Mouse (Mus musculus) hindbrain, embryonic 11.5 days (tissue): Measurements from ENCODE around the gene Gm20388. TPM values are rescaled to one million over a fixed set of nuclear protein-coding genes. Genes with fewer than 3 reads are reported as not detected.
A peak's percentile ranks its signal among the peaks of the same experiment; 100 is the strongest.

ENCODE experiments used
- ATAC-seq: fragments of 200-750 bp; cut with Nextera tagmentation; 2 replicates; pipeline ENCODE4 v1.8.0; 2017; ENCODE audit warnings: mild to moderate bottlenecking, moderate TSS enrichment, moderate library complexity; ENCODE audit not compliant: low FRiP score
- DNase-seq: peaks from one replicate; pipeline ENCODE4 v3.0.0-alpha.2; 2015; ENCODE audit warnings: low spot score
- H3K27ac ChIP-seq: fragments of 300-500 bp; sonication (generic); 2 replicates; pipeline ENCODE4 v1.5.1; 2014; ENCODE audit warnings: mild to moderate bottlenecking, low read depth, low read length
- H3K27me3 ChIP-seq: fragments of 300-500 bp; sonication (generic); 2 replicates; pipeline ENCODE4 v1.6.1; 2014; ENCODE audit warnings: mild to moderate bottlenecking, low read length, moderate library complexity, mixed read lengths; ENCODE audit not compliant: control insufficient read depth, insufficient read depth
- H3K36me3 ChIP-seq: fragments of 300-500 bp; sonication (generic); 2 replicates; pipeline ENCODE4 v1.6.1; 2014; ENCODE audit warnings: mild to moderate bottlenecking, low read length, moderate library complexity, mixed read lengths; ENCODE audit not compliant: control insufficient read depth, insufficient read depth
- H3K4me1 ChIP-seq: fragments of 300-500 bp; sonication (generic); replicated peaks from 2 replicates; pipeline ENCODE4 v1.6.1; 2014; ENCODE audit warnings: low read length, mixed read lengths; ENCODE audit not compliant: control insufficient read depth, insufficient read depth
- H3K4me2 ChIP-seq: fragments of 300-500 bp; sonication (generic); replicated peaks from 2 replicates; pipeline ENCODE4 v1.6.1; 2014; ENCODE audit warnings: mild to moderate bottlenecking, low read depth, low read length
- H3K4me3 ChIP-seq: fragments of 300-500 bp; sonication (generic); 2 replicates; pipeline ENCODE4 v1.5.1; 2014; ENCODE audit warnings: low read depth, low read length
- H3K9ac ChIP-seq: fragments of 300-500 bp; sonication (generic); 2 replicates; pipeline ENCODE4 v1.6.1; 2014; ENCODE audit warnings: low read depth, low read length
- H3K9me3 ChIP-seq: fragments of 300-500 bp; sonication (generic); 2 replicates; pipeline ENCODE4 v1.6.1; 2016; ENCODE audit warnings: low read length; ENCODE audit not compliant: control insufficient read depth
- WGBS: fragments of 180-500 bp; shearing (Covaris S2); extraction: QIAGEN DNeasy Blood & Tissue Kit; methylation state at CpG from one replicate; pipeline ENCODE4 v1.1.7; 2014; 5-methylcytosine and 5-hydroxymethylcytosine counted together
- polyA plus RNA-seq: library from polyadenylated mRNA; unstranded; fragments of >200 nt; fragmentation: Nextera tagmentation; extraction: Ambion mirVana; gene quantifications from 2 replicates; pipeline ENCODE4 v1.2.1, GENCODE M21; 2014

Gene Gm20388
- polyA plus RNA-seq, 1 experiment from 2014 or later: 11.8 TPM

- WGBS: 69% methylated on average over 8 of the region's 8 CpGs
- Histone ChIP-seq H3K9me3 (no peaks in the 10 kb centered on the region), H3K27me3 (no peaks in the 10 kb centered on the region; the same call in 1 of the 2 replicates), H3K4me3 (no peak overlapping the region), H3K27ac (no peak overlapping the region), H3K9ac (no peak overlapping the region), H3K4me2 (no peak overlapping the region), H3K4me1 (no peaks in the 10 kb centered on the region), H3K36me3 (no peaks in the 10 kb centered on the region)
- peak; percentile 2 for DNase-seq
- no peak for ATAC-seq
Measured at GRCm38 (mm10) chr8:122766647-122767200, 2856.1 kb downstream of the Gm20388 start.

GRCm38 (mm10) chr8:122767229-122767628 is 2856.6 kb downstream of the Gm20388 start:
- no peaks in the 10 kb centered on the region for H3K36me3 ChIP-seq
- H3K4me2 ChIP-seq: no peak overlapping the region
- no peak overlapping the region for H3K27ac ChIP-seq
- H3K4me3 ChIP-seq: no peak overlapping the region
- H3K9me3 ChIP-seq: no peaks in the 10 kb centered on the region
- ATAC-seq (no peak), DNase-seq (peak; percentile 6)
- WGBS: 47% methylated on average over 9 of the region's 9 CpGs
- no peak overlapping the region for H3K9ac ChIP-seq
- H3K4me1 ChIP-seq: no peaks in the 10 kb centered on the region
- no peaks in the 10 kb centered on the region; the same call in 1 of the 2 replicates for H3K27me3 ChIP-seq

- no peak for ATAC-seq
- Histone ChIP-seq H3K9me3 (no peaks in the 10 kb centered on the region), H3K27ac (no peak overlapping the region), H3K4me2 (no peak overlapping the region), H3K4me1 (no peaks in the 10 kb centered on the region), H3K36me3 (no peaks in the 10 kb centered on the region), H3K9ac (no peak overlapping the region), H3K27me3 (no peaks in the 10 kb centered on the region; the same call in 1 of the 2 replicates), H3K4me3 (no peak overlapping the region)
- WGBS: 65% methylated on average over 24 of the region's 24 CpGs
- DNase-seq: no peak
Measured at GRCm38 (mm10) chr8:122769251-122770058, 2858.8 kb downstream of the Gm20388 start.

- no peaks in the 10 kb centered on the region for H3K9me3 ChIP-seq
- H3K4me1 ChIP-seq: 0 out of 2 replicates have a peak, but pooled peaks cover 2% of the 10 kb centered on the region
- no peaks in the 10 kb centered on the region for H3K36me3 ChIP-seq
- peaks cover 3% of the 10 kb centered on the region; the same call in 1 of the 2 replicates for H3K27me3 ChIP-seq
- no peak overlapping the region for H3K9ac ChIP-seq
- no peak overlapping the region for H3K4me2 ChIP-seq
- DNase-seq (no peak), ATAC-seq (no peak)
- no peak overlapping the region for H3K4me3 ChIP-seq
- no peak overlapping the region for H3K27ac ChIP-seq
- 36% methylated on average over 10 of the region's 10 CpGs for WGBS
Measured at GRCm38 (mm10) chr8:122772431-122773060, 2861.9 kb downstream of the Gm20388 start.

- H3K27ac ChIP-seq: no peak within 1 kb of the TSS
- 2% methylated on average over 50 of the region's 50 CpGs for WGBS
Measured at GRCm38 (mm10) chr8:122775285-122776155, 2864.9 kb downstream of the Gm20388 start, which contains the start of gene Acsf3. Gene Acsf3, plus strand, starts transcription at chr8:122775486.

GRCm38 (mm10) chr8:122777701-122778100 is 2867.1 kb downstream of the Gm20388 start:
- Histone ChIP-seq H3K27me3 (peaks cover 3% of the 10 kb centered on the region; the same call in 1 of the 2 replicates), H3K4me2 (no peak overlapping the region), H3K36me3 (no peaks in the 10 kb centered on the region), H3K9me3 (no peaks in the 10 kb centered on the region), H3K9ac (no peak overlapping the region), H3K27ac (no peak overlapping the region), H3K4me3 (no peak overlapping the region), H3K4me1 (0 out of 2 replicates have a peak, but pooled peaks cover 2% of the 10 kb centered on the region)
- ATAC-seq (no peak), DNase-seq (no peak)
- 92% methylated on average over 6 of the region's 6 CpGs for WGBS

More at GRCm38 (mm10) chr8:122775285-122776155, 2864.9 kb downstream of the Gm20388 start, which contains the start of gene Acsf3:
- Histone ChIP-seq H3K9me3 (no peaks in the 10 kb centered on the region), H3K36me3 (no peaks in the 10 kb centered on the region), H3K9ac (peak within 1 kb of the TSS; percentile 65), H3K4me1 (0 out of 2 replicates have a peak, but pooled peaks cover 2% of the 10 kb centered on the region), H3K4me2 (peak within 1 kb of the TSS; percentile 69), H3K27me3 (peaks cover 3% of the 10 kb centered on the region; the same call in 1 of the 2 replicates), H3K4me3 (peak within 1 kb of the TSS; percentile 55)
- peak; percentile 88 for DNase-seq
- ATAC-seq: peak; percentile 70

GRCm38 (mm10) chr8:122778703-122779239 is 2868.1 kb downstream of the Gm20388 start:
- Histone ChIP-seq H3K9ac (no peak overlapping the region), H3K36me3 (no peaks in the 10 kb centered on the region), H3K27ac (no peak overlapping the region), H3K27me3 (peaks cover 3% of the 10 kb centered on the region; the same call in 1 of the 2 replicates), H3K4me1 (0 out of 2 replicates have a peak, but pooled peaks cover 2% of the 10 kb centered on the region), H3K9me3 (no peaks in the 10 kb centered on the region), H3K4me3 (no peak overlapping the region), H3K4me2 (no peak overlapping the region)
- no peak for ATAC-seq
- DNase-seq: no peak
- 87% methylated on average over 3 of the region's 3 CpGs for WGBS

- WGBS: 82% methylated on average over 9 of the region's 9 CpGs
- no peak for DNase-seq
- no peak overlapping the region for H3K9ac ChIP-seq
- H3K4me3 ChIP-seq: no peak overlapping the region
- H3K9me3 ChIP-seq: no peaks in the 10 kb centered on the region
- H3K4me2 ChIP-seq: no peak overlapping the region
- no peak overlapping the region for H3K27ac ChIP-seq
- H3K4me1 ChIP-seq: 0 out of 2 replicates have a peak, but pooled peaks cover 2% of the 10 kb centered on the region
- no peaks in the 10 kb centered on the region for H3K36me3 ChIP-seq
- H3K27me3 ChIP-seq: peaks cover 3% of the 10 kb centered on the region; the same call in 1 of the 2 replicates
- no peak for ATAC-seq
Measured at GRCm38 (mm10) chr8:122779255-122779654, 2868.6 kb downstream of the Gm20388 start.
